Mouse (Mus musculus) cerebellum, postnatal 14 days (tissue): ENCODE data around the gene Dnajb1.
"Not testable (repeated sequence)": the region's sequence is repeated elsewhere in the genome, so short reads cannot be mapped to it uniquely, and the experiment has no call there.

Experiments used
- DNase-seq, 2 experiments: peaks; one replicate each; pipeline ENCODE4 v3.0.0; 2021; ENCODE audit warnings: mixed read lengths in 2 of 2

The Dnajb1 gene

DNA sequence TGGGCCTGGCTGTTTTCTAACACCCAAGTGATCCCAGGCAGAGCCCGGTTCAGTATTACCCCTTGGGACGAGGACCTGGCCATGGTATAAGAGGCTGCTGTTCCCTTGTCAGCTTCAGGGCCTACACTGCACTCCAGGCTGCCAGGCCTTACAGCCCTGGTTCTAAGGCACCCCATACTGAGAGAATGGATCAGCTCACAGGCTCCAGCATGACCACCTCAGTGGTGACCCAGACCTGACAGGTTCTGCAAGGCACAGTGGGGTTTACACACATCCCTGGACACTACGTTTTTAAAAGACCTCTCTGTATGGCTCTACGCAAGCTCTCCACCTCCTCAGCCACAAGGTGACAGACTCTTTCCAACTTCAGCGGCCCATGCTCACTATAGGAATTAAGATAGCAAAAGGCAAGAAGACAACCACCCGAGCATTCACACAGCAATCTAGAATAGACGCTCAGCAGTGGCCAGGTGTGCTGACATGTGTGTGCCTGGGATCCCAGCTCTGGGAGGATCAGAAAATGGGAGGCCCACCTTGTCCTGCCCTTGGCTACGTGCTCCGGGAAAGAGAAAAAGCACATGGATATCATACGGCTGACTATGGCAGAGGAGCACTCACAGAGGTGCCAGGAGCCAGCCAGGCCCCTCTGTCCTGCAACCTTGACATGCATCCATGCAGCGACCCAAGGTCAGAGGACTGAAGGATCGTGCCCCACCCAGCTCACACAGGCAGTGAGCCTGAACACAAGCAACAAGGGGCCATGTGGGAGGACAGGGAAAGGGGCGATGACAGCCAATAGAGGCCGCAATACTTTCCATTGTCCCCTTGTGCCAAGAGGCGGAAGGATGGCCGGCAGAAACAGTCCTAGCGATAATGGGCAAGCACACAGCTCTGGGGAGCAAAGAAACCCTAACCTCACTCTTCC, 29.6 kb upstream of the Dnajb1 start:
- DNase-seq, result peak; percentile 8 to 15

DNA sequence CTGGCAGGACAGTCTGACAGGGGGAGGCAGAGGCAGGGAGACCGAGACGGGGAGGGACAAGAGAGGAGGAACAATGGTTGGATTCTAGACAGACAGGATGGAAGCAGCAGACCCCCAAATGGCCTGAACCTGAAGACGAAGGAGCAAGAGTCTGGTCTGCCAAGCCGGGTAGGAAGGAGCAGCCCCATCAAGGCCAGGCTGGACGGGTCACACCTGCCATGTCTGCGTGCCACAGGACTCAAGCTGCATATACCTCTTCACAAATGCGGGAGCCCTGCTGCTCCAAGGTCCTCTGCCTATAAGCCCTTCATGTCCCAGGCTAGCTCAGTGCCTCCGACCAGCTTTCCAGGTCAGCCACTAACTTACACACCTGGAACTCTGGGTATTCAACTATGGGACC, 28.3 kb upstream of the Dnajb1 start:
- DNase-seq, result peak in 1 of 2 experiments; percentile 2

DNA sequence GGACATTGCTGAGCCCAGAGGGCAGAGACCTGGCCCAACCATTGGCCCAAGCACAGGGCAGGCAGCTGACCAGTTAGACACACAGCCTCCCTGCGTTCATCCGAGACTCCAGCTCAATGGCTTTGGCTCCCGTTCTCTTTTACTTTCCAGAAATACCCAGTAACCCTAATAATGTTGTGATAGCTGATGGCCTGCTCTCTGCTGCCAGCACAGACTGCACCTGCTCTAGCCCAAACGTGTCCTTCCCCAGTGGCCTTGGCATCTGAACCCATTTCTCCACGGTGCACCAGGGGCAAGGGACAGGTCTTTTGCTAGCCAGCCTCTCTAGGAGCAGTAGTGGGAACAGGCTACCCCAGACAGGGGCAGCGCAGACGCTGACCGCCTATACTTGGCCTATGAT, 27.2 kb upstream of the Dnajb1 start:
- DNase-seq, result peak; percentile 10 to 12

DNA sequence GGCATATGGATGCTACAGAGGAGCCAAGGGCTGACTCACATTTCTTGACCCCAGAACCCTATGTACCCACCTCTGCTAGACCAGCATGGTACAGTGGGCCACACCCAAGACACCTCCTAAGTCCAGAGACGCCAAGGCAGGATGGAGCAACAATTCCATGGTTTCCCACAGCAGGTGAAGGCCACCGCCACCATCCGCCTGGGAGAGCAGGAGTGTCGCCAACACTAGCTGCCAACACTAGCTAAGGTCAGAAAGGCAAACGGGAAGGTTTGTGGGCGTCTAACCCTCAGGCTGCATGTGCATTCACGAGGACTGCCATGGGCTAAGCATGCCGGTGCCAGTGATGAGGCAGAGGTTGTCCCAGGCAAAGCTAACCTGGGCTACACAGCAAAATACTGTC, 25.8 kb upstream of the Dnajb1 start:
- DNase-seq, result peak; percentile 18 to 38

DNA sequence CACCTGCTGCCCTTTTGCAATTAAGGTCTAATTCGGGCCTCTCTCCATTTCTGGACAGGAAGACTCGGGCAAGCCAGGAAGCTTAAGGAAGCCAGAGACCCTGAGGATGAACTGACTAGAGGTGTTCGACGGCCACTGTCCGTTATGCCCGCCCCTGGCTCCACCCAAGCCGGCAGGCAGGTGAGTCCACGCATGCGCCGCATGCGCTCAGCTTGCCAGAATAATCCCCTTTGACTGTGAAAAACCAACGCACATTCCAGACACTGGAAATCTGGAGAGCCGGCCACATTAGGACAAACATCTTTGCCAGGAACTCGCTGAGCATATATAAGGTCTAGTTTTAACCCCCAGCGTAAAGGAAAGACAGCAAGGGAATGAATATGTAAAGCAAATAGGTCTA, 24.8 kb upstream of the Dnajb1 start:
- peak; percentile 4 to 7 for DNase-seq

DNA sequence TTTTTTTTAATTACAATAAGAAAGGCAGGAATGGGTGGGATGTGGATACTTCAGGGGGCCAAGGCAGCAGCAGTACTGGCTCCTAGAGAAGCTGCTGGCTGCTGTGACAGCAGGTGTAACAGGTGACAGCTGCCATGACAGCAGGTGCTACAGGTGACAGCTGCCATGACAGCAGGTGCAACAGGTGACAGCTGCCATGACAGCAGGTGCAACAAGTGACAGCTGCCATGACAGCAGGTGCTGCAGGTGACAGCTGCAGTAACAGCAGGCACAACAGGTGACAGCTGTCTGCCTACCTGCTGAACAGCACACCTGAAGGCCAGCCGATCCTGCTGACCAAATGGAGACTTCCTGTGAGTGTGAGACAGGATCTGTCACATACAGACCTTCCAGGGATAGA, 23.2 kb upstream of the Dnajb1 start:
- DNase-seq, result peak; percentile 63 to 65

DNA sequence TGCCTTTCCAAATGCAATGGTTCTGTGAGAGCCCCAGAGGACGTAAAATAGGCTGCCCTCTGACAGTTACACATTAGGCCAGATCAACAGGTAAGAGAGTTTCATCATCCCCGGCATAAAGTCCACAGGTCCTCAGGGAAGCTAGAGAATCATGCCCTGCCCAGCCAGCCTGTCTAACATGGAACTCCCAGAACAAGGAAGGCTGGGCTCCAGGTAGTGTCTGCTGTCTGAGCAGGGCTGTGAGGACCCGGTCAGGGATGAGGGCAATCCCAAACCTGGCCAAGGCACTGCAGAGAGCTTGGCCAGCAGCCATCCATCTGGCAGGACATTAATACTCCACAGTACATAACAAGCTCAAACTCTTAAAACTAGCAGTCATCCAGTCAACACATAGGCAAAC, 22.7 kb upstream of the Dnajb1 start:
- DNase-seq, result peak; percentile 79 to 81

DNA sequence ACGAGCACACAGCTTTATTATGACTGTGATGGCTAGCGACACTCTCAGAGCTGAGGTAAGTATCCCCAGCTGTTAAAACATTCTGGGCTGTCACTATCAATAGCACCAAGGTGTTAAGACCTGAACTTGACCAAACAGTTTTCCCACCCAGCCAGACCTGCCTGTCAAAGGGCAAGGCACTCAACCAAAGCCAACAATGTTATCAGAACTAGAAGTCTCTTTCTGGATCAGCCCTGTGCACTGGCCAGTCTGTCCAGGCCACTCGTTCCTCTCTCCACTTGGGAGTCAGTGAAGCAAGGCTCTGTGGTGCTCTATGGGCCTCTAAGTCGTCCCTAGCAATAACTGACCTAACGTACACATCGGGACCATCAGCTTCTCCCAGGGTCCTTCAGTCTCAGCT, 20.3 kb upstream of the Dnajb1 start:
- DNase-seq, result no peak

DNA sequence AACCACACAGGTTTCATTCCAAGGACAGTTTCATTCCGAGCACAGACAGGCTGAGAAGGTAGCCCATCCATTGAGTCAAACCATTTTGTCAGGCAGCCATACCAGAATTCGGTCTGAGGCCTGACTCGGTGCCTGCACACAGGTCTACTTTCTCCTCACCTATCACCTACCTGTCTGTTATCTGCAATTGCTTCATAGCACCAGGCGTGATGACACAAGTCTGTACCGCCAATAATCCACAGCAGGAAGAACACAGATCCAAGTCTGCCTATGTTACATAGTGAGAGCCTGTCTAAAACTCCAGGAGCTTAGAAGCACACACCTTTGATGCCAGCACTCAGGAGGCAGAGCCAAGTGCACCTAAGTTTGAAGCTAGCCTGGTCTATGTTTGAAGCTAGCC, 19.1 kb upstream of the Dnajb1 start:
- no peak for DNase-seq

DNA sequence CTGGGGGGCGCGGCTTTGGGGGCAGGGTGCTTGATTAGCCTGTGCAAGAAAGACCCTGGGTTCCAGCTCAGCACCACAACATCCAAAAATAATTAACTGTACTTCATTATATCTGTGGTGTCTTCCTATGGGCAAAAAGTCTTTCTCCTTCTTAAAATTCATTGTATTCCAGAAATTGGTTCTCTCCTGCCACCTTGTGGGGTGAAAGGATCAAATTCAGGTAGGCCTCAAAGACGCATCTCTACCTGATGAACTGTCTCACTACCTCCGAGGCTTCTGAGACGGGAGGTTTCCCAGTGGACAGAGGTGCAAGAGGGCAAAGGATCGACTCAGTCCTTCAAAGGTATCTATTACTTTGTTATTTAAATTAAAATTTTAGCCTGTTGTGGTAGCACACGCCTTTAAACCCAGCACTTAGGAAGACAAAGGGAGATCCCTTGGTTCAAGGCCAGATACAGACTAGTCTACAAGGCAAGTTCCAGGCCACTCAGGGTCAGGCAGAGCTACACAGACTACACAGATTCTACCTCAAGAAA, 17.4 kb upstream of the Dnajb1 start:
- peak in 1 of 2 experiments; percentile 53 for DNase-seq

DNA sequence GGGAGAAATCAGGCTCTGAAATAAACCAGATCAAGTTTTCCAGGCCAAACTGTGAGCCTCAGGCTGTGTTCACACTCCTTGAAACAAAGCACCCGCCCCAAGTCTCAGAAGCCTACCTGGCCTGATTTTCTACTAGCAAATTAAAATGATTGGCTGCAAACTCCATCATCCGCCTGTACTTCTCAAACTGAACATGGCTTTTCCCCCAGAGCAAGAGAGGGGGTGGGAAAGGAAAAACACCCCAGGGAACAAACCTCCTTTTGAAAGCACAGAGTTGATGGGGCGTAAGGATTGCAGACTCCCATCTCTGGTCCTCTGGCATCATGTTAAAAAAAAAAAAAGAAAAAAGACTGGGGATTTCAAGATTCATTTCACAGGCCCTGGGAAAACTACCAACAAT, 15.3 kb upstream of the Dnajb1 start:
- DNase-seq, result no peak

DNA sequence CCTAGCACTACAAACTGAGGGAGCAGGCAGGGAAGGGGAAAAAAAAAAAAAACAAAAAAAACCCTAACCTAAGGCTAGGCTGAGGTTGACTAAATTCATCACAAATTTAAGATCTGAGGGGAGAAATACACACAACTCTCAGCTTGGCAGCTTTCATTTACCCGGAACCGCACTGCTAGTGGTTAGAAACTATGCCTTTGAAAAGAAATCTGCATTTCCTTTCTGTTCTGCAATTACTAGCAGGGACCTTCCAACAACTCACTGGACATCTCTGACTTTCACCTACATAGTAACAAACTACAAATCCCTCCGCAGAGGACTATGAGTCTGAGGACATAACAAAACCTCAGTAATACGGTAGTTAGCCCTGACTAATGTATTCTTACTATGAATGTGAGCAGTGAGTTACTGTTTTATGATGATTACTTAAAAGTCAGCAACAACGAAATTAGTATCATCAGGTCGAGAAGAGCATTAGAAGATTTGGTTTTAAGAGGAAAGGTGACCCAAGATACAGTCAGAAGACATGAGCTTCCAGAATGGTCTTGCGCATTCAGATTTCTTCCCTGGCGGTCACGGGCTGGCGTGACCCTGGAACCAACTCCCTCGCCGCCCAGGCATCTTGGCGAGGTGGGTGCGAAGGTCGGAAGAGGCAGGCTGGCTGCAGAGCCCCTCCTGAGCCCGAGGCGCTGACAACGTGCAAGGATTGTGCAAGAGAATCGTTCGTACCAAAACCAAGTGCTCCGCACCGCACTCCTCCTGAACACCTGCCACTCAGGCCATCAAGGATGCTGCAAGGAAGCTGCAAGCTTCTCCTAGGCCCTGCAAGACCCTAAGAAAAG, 14.4 kb upstream of the Dnajb1 start:
- no peak for DNase-seq

DNA sequence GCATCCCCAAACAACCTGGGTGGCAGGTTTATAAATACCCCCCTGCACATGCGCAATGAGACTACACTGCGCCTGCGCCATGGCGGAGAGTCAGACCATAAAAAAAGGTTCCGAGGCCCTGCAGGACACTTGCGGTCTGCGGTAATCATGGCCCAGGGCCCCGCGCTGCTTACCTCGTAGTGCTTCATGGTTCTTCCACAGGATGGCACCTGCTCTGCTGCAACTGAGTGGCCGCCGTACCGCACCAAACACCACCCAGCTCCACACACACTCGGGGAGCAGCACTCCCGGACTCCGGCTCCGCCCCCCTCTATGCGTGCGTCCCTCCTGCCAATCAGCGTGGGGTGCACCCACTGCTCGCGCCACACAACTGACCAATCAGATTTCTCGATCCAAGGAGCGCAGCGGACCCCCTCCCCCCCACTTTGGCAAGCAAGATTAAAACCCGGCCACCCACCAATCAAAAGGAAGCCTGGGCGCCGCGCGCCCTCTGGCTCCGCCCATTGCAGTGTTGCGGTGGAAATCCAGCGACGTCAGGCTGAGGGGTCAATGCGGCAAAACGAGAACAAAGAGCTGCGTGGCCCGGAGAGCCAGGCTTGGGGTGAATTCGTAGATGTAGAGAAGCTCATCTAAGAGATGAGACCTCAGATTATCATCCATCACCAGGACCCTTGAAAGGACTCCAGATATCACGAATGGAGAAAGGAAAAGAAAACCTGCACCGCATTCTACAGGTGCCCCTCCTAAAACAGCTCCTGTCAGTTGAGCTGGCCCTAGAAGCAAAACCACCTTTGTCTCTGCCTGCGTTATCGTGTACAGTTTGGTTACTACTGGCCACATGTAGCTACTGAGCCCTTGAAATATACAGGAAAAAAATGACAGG, 13.6 kb upstream of the Dnajb1 start:
- DNase-seq, result peak; percentile 98 to 99

DNA sequence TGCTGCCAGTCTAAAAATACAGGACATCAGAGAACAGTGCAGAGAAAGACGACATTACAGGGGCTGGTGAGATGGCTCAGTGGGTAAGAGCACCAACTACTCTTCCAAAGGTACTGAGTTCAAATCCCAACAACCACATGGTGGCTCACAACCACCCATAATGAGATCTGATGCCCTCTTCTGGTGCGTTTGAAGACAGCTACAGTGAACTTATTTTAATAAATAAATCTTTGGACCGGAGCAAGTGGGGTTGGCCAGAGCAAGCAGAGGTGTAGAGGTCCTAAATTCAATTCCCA, 13.0 kb upstream of the Dnajb1 start:
- not testable (repeated sequence) for DNase-seq

DNA sequence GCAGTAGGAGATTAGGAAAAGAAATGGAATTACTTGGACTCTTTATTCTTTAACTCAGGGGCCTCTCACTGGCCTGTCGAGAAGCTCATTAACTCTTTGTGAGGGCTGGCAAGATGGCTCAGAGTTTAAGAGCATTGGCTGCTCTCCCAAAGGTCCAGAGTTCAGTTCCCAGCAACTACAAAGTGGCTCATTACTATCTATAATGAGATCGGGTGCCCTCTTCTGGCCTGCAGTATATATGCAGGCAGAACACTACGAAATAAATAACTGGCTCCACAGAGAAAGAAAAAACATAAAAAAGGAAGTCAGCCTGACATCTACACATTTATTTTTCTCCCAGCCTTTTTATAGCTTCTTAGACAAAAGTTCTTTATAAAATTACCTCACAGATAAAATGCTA, 11.6 kb upstream of the Dnajb1 start:
- no peak for DNase-seq

DNA sequence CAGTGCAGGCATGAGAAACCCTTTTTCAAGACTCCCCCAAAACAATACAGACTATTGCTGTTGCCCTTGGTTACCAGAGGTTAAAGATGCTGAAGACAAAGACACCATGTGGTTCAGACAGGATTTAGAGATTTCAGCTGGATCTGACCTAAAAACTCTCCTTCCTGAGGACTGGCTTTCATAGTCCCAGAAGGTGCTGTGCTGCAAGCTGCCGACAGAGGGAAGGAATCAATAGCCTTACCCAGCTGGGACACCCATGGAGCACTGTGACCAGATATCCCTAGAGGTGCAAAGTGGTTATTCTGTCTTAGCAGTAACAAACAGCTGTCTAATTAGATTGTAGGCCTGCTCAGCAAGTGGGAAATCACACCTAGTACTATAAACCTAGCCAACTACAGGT, 9.8 kb upstream of the Dnajb1 start:
- no peak for DNase-seq

DNA sequence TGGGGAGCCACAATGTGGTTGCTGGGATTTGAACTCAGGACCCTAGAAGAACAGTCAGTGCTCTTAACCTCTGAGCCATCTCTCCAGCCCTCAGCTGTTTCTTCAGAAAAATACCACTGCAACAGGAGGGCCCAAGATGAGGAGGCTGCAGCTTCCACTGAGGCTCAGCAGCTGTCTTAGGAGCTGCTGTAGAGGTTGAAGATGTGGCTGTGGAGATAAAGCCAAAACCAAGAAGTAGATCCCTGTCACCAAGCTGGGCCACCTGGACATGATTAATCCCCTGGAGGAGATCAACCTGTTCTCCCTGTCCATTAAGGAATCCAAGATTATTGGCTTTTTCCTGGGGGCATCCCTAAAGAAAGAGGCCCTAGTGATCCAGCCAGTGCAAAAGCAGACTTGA, 8.2 kb upstream of the Dnajb1 start:
- DNase-seq, result no peak

DNA sequence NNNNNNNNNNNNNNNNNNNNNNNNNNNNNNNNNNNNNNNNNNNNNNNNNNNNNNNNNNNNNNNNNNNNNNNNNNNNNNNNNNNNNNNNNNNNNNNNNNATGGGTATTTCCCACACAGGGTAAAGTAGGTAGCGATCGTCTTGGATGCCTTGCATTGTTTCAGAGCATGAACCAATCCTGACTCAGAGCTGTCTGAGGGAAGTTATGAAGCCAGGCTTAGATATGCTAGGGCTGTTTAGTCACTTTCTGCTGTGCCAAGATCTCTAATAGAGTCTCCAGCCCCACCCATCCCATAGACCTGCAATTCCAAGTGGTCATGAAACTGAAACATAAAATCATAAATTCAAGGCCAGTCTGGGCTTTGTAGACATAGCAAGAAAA, 5.4 kb upstream of the Dnajb1 start:
- DNase-seq, result no peak

DNA sequence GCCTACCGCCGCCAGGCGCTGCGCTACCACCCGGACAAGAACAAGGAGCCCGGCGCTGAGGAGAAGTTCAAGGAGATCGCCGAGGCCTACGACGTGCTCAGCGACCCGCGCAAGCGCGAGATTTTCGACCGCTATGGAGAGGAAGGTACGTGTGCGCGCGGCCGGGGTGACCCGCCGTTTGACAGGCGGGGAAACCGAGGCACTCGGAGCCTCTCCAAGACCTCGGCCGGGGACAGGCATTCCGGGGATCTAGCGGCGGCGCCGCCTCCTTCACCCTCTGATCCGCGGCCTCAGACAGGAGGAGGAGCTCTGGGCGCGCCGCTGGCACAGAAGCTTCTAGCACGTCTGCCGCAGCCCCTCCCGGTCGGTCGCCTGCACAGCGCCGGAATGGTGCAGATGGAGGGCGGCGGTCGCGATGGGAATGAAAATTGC, 421 bp downstream of the Dnajb1 start:
- DNase-seq, result peak; percentile 83 to 84

DNA sequence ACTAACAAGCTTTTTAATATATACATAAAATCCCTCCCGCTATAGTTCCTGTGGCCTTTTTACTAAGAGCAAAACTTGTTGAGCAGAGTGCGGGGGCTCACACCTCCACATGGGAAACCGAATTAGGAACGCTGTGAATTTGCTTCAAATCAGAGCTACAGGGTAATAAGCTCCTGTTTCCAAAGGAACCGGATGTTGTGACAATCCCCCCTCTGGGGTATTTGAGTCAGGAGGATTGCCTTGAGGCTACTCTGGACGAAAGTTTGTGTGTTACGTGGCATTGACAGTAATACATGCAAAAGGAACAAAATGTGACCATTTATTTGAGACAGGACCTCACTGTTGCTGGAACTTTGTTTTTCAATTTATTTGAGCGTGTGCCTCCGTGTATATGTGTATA, 1.1 kb downstream of the Dnajb1 start:
- DNase-seq, result no peak

DNA sequence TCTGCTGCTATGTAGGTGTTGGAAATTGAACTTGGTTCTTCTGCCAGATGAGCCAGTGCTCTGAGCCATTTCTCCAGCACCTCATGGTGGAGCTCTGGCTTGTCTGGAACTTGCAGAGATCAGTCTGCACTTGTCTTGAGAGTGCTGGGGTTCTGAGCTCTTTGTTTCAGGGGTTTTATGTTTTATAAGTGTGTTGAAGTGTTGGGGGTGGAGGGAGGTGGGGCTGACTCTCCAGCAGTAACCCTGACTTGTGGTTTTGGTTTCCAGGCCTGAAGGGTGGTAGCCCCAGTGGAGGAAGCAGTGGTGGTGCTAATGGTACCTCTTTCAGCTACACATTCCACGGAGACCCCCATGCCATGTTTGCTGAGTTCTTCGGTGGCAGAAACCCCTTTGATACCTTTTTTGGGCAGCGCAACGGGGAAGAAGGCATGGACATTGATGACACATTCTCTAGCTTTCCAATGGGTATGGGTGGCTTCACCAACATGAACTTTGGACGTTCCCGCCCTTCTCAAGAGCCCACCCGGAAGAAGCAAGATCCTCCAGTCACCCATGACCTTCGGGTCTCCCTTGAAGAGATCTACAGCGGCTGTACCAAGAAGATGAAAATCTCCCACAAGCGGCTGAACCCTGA, 1.7 kb downstream of the Dnajb1 start:
- DNase-seq, result no peak

DNA sequence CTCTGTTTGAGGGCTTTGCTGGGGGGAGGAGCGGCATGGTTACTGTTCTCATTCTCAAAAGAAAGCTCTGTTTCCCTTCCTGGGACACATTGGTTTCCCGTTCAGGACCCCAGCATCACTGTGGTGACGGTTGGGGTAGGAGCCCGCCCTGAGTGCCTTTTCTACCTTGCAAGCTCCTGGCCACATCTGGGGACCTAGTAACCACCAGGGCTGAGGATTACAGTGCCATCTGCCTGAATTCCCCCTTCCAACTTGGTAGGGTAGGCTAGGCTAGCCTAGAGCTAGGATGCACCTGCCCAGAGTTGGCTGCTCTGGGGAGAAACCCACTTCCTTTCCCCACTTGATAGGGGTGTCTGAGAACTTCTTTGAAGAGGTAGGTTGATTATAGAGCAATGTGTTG, 3.9 kb downstream of the Dnajb1 start:
- DNase-seq, result no peak
